Mouse (Mus musculus): ENCODE measurements around the gene Tmod2.
"Not testable (repeated sequence)": the region's sequence is repeated elsewhere in the genome, so short reads cannot be mapped to it uniquely, and the experiment has no call there.

- TF ChIP-seq POLR2A (IDR thresholded peaks at IDR 0.05; ENCODE audit: low read depth, low read length); SIN3A (IDR thresholded peaks at IDR 0.05; ENCODE audit: low read length); SMC3 (IDR thresholded peaks at IDR 0.05; ENCODE audit: low read depth, low read length); TCF12 (IDR thresholded peaks at IDR 0.05; ENCODE audit: low read depth, low read length); MAZ (IDR thresholded peaks at IDR 0.05; ENCODE audit: low read depth, low read length); CTCF (conservative IDR thresholded peaks at IDR 0.05 in 1 of 2, IDR thresholded peaks at IDR 0.05 in 1 of 2; ENCODE audit: low read depth in 2 of 2, low read length in 2 of 2); POLR2AphosphoS2 (IDR thresholded peaks at IDR 0.05; ENCODE audit: low read depth, low read length); MAX (IDR thresholded peaks at IDR 0.05; ENCODE audit: low read length): not testable (repeated sequence)
Observed at GRCm38 (mm10) chr9:75532989-75533388, 78.1 kb downstream of the Tmod2 start.
